Mouse (Mus musculus) limb, embryonic 13.5 days (tissue): ENCODE measurements at regions not wholly inside any gene's neighbourhood (a gene's known extent, or its start where the extent isn't known, plus 50 kb on each side); places are given as distances from the start of the nearest gene placed in this dataset.

Source experiments
- ATAC-seq: fragments of 200-750 bp; cut with Nextera tagmentation; 2 replicates; pipeline ENCODE4 v1.8.0; 2017; ENCODE audit warnings: low read depth, moderate number of reproducible peaks, moderate TSS enrichment; ENCODE audit not compliant: low FRiP score
- H3K27ac ChIP-seq: fragments of 300-500 bp; sonication (generic); 2 replicates; pipeline ENCODE4 v1.5.1; 2015; ENCODE audit warnings: inconsistent platforms, mild to moderate bottlenecking, moderate library complexity
- H3K27me3 ChIP-seq: fragments of 300-500 bp; sonication (generic); 2 replicates; pipeline ENCODE4 v1.6.1; 2015; ENCODE audit warnings: mild to moderate bottlenecking, inconsistent platforms
- H3K36me3 ChIP-seq: fragments of 300-500 bp; sonication (generic); 2 replicates; pipeline ENCODE4 v1.6.1; 2015; ENCODE audit warnings: inconsistent platforms, mild to moderate bottlenecking, moderate library complexity
- H3K4me1 ChIP-seq: fragments of 300-500 bp; sonication (generic); 2 replicates; pipeline ENCODE4 v1.6.1; 2015; ENCODE audit warnings: inconsistent platforms
- H3K4me2 ChIP-seq: fragments of 300-500 bp; sonication (generic); replicated peaks from 2 replicates; pipeline ENCODE4 v1.6.1; 2015; ENCODE audit warnings: inconsistent platforms, mild to moderate bottlenecking, moderate library complexity
- H3K4me3 ChIP-seq: fragments of 300-500 bp; sonication (generic); 2 replicates; pipeline ENCODE4 v1.5.1; 2015; ENCODE audit warnings: moderate library complexity, mild to moderate bottlenecking, inconsistent platforms
- H3K9ac ChIP-seq: fragments of 300-500 bp; sonication (generic); 2 replicates; pipeline ENCODE4 v1.6.1; 2015; ENCODE audit warnings: mild to moderate bottlenecking, inconsistent platforms
- H3K9me3 ChIP-seq: fragments of 300-500 bp; sonication (generic); 2 replicates; pipeline ENCODE4 v1.6.1; 2016; ENCODE audit warnings: inconsistent platforms
- WGBS: fragments of 180-500 bp; shearing (Covaris S2); methylation state at CpG from one replicate; pipeline ENCODE4 v1.1.7; 2015; 5-methylcytosine and 5-hydroxymethylcytosine counted together

DNA sequence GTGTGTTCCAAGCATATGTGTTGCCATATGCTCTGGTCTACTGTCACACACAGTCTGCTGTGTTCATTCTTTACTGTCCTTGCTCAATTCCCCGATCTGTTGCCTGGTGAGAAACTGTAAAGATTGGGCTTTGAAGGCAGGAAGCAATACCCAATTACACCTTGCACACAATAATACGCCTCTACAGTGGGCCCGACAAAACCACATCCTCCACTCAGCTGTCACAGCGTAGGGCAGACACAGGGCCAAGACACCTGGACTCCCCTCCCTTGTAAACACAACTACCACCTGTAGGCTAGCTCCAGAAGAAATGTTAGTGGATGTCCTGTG, 163.0 kb upstream of the Lef1 start:
- Histone ChIP-seq H3K36me3 (no peaks in the 10 kb centered on the region), H3K4me3 (no peak overlapping the region), H3K4me2 (no peak overlapping the region), H3K4me1 (peaks cover 25% of the 10 kb centered on the region), H3K9ac (no peak overlapping the region), H3K27ac (no peak overlapping the region), H3K27me3 (no peaks in the 10 kb centered on the region), H3K9me3 (no peaks in the 10 kb centered on the region)
- ATAC-seq, result no peak
- 63% methylated on average over 4 of the region's 4 CpGs for WGBS

DNA sequence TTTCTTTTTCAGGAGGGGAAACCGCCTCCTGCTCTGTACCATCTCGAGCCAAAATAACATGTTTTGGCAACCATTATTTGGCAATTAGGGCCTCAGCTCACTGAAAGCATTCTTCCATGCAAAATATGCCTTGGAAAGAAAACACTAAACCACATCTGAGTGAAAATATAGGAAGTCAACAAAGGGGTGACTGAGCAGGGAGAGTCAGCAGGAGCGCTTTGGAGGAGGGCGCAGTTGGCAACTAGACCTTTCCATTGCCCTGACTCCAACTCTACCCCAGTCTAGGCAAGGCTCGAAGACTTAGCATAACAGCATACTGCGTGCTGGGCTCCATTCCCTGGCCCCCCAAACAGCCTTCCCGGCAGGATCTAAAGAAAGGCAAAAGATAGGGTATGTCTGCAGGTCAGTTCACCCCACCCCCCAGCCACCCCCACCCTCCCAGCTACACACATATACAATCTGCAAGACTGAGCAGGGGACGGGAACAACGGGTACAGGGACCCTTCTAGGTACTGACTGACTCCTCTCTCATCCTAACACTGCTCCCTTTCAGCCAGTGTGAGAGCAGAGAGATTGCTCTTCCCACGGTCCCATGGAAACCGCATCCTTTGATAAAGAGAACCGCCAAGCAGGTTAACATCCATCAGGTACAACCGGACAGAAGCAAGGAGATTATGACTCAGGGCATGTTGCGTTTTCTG, 163.5 kb upstream of the Lef1 start:
- no peak for ATAC-seq
- 70% methylated on average over 14 of the region's 14 CpGs for WGBS
- no peaks in the 10 kb centered on the region for H3K27me3 ChIP-seq
- H3K4me3 ChIP-seq, result peak overlapping the region; percentile 39
- H3K9ac ChIP-seq, result no peak overlapping the region
- H3K4me1 ChIP-seq, result peaks cover 25% of the 10 kb centered on the region
- peak overlapping the region; percentile 74 for H3K4me2 ChIP-seq
- H3K9me3 ChIP-seq, result no peaks in the 10 kb centered on the region
- no peak overlapping the region for H3K27ac ChIP-seq
- no peaks in the 10 kb centered on the region for H3K36me3 ChIP-seq

DNA sequence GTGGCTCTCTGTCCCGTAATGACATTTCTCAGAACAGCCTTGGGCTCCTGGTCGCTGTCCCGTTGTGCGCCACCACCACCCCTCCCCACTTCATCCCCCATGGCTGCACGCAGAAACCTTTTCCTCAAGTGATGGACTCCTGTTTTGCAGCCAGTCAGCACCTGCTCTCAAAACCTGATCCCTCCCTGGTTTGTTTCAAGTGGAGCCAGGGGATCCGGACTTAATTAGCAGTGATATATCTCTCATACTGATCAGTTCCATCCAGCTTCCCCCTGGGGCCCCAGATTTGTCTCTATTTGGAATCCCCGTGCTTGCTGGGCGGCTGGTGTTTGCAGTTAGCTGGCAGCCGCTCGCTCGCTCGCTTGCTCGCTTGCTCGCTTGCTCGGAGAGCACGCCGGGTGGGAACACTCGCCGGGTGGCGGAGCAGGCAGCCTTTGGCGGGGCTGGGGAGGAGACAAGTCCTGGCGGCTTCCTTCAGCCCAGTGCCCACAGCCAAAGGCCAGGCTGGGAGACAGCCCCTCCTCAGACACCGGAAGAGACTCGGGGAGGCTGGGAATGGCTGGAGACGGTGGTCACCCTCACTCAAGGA, 164.3 kb upstream of the Lef1 start:
- peak overlapping the region; percentile 74 for H3K4me2 ChIP-seq
- peaks cover 25% of the 10 kb centered on the region for H3K4me1 ChIP-seq
- under 1% methylated on average over 25 of the region's 25 CpGs for WGBS
- peak overlapping the region; percentile 39 for H3K4me3 ChIP-seq
- peak overlapping the region; percentile 80; the same call in 1 of the 2 replicates for H3K27ac ChIP-seq
- H3K9me3 ChIP-seq, result no peaks in the 10 kb centered on the region
- H3K36me3 ChIP-seq, result no peaks in the 10 kb centered on the region
- no peaks in the 10 kb centered on the region for H3K27me3 ChIP-seq
- peak overlapping the region; percentile 72 for H3K9ac ChIP-seq
- peak; percentile 67; the same call in 1 of the 2 replicates for ATAC-seq

DNA sequence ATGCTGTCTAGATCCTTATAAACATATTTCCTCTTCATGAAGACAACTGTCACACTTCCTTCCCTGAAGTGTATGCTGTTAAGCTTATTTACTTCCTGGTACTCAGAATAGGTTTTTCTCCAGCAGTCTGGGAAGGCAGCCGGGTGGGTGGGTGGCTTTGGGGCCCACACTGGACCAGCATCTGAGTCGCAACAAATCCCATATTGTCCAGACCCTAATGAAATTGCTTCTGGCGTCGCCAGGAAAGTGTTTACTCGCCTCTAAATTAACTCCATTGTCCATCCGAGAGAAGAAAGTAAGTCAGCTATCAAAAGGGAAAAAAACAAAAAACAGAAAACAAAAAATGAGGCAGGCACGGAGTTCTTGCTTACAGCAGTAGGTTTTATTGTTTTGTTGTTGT, 164.9 kb upstream of the Lef1 start:
- Histone ChIP-seq H3K9me3 (no peaks in the 10 kb centered on the region), H3K4me3 (peak overlapping the region; percentile 39), H3K27ac (no peak overlapping the region), H3K9ac (no peak overlapping the region), H3K4me2 (peak overlapping the region; percentile 74), H3K4me1 (peaks cover 25% of the 10 kb centered on the region), H3K27me3 (no peaks in the 10 kb centered on the region), H3K36me3 (no peaks in the 10 kb centered on the region)
- no peak for ATAC-seq
- WGBS, result 9% methylated on average over 7 of the region's 7 CpGs

DNA sequence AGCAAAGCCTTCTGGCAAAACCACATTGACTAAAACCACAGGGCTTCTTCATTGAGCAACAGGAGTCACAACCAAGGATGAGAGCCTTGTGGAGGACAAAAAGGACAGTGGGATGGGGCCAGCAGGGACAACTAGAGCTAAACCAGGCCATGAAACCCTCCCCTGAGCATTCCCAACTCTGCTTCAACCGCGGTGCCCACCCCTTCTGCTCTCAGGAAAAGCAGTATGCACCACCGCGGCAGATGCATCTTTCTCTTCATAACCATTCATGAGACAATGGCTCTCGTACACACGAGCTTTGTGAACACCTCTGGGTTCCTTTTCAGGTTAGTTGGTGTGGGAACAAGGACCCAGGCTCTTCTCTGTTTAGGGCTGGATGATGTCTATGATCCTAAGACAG, 166.0 kb upstream of the Lef1 start:
- Histone ChIP-seq H3K27me3 (no peaks in the 10 kb centered on the region), H3K4me3 (no peak overlapping the region), H3K4me1 (peaks cover 25% of the 10 kb centered on the region), H3K36me3 (no peaks in the 10 kb centered on the region), H3K27ac (no peak overlapping the region), H3K4me2 (no peak overlapping the region), H3K9ac (no peak overlapping the region), H3K9me3 (no peaks in the 10 kb centered on the region)
- ATAC-seq, result no peak
- 94% methylated on average over 6 of the region's 6 CpGs for WGBS

DNA sequence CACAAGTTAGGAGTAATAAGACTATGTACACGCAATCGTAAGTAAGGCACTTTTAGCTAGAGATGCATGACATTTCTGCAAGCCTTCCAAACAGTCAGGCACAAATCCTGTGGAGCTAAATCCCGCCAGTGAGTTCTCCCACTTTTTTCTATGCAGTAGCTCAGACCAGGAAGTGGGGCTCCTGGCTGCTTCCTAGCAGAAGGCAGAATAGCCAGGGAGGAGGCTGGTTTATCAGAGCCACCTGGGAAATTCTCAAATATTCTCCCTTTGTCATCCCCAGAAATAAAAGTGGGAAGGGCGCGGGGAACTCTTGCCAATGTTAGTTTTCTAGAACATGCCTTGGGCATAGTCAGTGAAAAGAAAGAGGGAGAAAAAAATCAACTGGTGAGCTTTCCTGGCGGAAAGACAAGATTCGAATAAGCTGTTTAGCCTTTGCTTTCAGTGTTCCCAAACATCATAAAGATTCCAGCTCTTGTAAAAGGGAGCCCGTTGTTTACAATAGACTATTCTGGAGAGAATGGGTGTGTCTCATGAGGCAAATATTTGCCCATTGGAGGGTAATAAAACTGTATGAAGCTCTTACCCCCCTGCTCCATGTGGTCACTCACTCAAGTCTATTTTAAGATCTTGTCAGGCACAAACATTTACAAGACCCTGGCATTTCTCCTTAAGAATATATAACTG, 167.2 kb upstream of the Lef1 start:
- no peak for ATAC-seq
- Histone ChIP-seq H3K9me3 (no peaks in the 10 kb centered on the region), H3K4me1 (peaks cover 25% of the 10 kb centered on the region), H3K36me3 (no peaks in the 10 kb centered on the region), H3K9ac (no peak overlapping the region), H3K27ac (no peak overlapping the region), H3K27me3 (no peaks in the 10 kb centered on the region), H3K4me2 (no peak overlapping the region), H3K4me3 (no peak overlapping the region)
- WGBS, result 64% methylated on average over 8 of the region's 8 CpGs

DNA sequence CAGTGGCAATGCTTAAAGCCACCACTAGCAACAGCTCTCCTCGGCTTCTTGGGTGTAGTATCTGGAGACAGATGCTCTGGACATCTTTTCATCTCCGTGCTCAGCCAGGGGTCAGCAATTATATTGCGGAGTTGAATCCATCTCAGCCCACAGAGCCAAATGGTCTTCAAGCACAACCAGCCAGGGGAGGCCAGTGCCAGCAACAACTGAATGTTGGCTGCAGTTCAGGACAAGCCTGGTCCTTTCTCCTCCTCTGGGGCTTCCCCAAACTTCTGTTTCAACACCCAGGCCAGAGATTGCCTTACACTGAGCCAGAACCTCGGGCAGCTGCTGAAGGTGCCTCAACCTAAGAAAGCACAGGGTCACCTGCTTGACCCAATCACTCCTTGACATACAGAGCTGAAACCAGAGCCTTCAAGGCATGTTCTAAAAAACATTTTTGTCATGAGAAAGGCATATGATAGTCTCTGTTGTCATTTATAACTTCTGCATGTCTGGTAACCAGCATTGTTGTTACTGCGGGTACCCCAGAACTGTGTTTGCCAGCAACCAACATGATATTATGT, 169.9 kb upstream of the Lef1 start:
- H3K27ac ChIP-seq, result no peak overlapping the region
- H3K4me2 ChIP-seq, result no peak overlapping the region
- H3K4me3 ChIP-seq, result no peak overlapping the region
- no peaks in the 10 kb centered on the region for H3K36me3 ChIP-seq
- 0 out of 2 replicates have a peak, but pooled peaks have one; percentile 44 for ATAC-seq
- peaks cover 4% of the 10 kb centered on the region; the same call in 1 of the 2 replicates for H3K27me3 ChIP-seq
- peaks cover 24% of the 10 kb centered on the region for H3K4me1 ChIP-seq
- WGBS, result 67% methylated on average over 5 of the region's 5 CpGs
- no peaks in the 10 kb centered on the region for H3K9me3 ChIP-seq
- H3K9ac ChIP-seq, result no peak overlapping the region

DNA sequence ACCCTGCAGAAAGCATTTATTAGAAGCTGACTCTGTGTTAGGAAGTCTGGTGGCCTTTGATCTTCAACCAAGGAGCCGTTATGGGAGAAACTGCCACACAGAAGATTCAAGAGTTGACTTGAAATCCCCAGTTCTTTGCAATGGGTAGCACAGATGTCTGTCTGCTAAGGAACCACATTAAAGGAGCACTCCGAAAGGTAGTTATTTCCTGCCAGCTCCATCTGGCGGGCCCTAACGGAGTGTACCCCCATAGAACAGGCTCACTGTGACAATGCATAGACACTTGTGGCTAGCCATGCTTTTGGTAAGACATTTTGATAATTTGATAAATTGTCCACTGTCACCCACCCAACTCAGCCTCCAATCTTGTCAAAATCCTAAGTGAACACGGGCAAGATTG, 173.3 kb upstream of the Lef1 start:
- no peaks in the 10 kb centered on the region for H3K9me3 ChIP-seq
- peaks cover 23% of the 10 kb centered on the region for H3K4me1 ChIP-seq
- peaks cover 4% of the 10 kb centered on the region; the same call in 1 of the 2 replicates for H3K27me3 ChIP-seq
- WGBS, result 39% methylated on average over 5 of the region's 5 CpGs
- ATAC-seq, result no peak
- no peak overlapping the region; the same call in 1 of the 2 replicates for H3K27ac ChIP-seq
- no peaks in the 10 kb centered on the region for H3K36me3 ChIP-seq
- no peak overlapping the region for H3K4me3 ChIP-seq
- H3K4me2 ChIP-seq, result no peak overlapping the region
- H3K9ac ChIP-seq, result no peak overlapping the region

DNA sequence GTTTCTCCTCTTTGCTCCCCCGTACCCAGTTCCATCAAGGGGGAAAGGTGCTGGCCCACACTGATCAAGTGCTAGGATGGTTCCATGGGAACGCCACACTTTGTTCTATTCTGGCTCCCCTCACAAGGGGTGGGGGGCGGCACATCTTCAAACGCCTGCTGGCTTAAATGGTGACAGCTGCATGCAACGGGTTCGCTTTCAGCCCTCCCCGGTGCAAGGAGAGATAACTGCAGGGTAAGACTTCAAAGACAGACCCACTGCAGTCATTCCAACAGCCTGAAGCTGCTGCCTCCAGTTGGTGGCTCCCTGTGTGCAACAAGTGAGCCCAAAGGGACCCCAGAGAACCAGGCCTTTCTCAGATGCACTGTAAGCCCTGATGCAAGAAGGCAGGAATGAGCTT, 173.9 kb upstream of the Lef1 start:
- H3K4me3 ChIP-seq, result no peak overlapping the region
- H3K4me2 ChIP-seq, result no peak overlapping the region
- H3K4me1 ChIP-seq, result peaks cover 23% of the 10 kb centered on the region
- WGBS, result 24% methylated on average over 7 of the region's 7 CpGs
- H3K9me3 ChIP-seq, result no peaks in the 10 kb centered on the region
- H3K27me3 ChIP-seq, result peaks cover 4% of the 10 kb centered on the region; the same call in 1 of the 2 replicates
- no peak overlapping the region; the same call in 1 of the 2 replicates for H3K27ac ChIP-seq
- peak; percentile 38; the same call in 1 of the 2 replicates for ATAC-seq
- H3K36me3 ChIP-seq, result no peaks in the 10 kb centered on the region
- no peak overlapping the region for H3K9ac ChIP-seq

DNA sequence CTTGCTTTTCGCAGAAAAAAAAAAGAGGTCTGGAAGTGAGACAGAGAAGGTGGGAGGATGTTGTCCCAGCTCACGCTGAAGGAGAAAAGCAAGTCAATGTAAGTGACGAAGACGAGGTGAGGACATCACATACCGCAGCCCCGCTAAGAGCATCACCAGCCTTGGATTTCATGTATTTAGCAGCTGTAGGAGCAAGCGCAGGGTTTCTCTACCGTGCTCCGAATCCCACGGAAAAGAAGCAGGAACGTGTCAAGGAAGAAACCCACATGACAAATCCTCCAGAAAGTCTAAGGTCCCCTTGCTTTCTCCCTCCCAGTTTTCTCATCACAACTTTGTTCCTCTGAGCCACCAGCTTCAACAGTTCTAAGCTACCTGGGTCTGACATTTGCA, 174.3 kb upstream of the Lef1 start:
- peaks cover 23% of the 10 kb centered on the region for H3K4me1 ChIP-seq
- no peak for ATAC-seq
- no peak overlapping the region for H3K4me3 ChIP-seq
- H3K36me3 ChIP-seq, result no peaks in the 10 kb centered on the region
- peak overlapping the region; percentile 19; the same call in 1 of the 2 replicates for H3K4me2 ChIP-seq
- peaks cover 4% of the 10 kb centered on the region; the same call in 1 of the 2 replicates for H3K27me3 ChIP-seq
- H3K27ac ChIP-seq, result no peak overlapping the region; the same call in 1 of the 2 replicates
- H3K9me3 ChIP-seq, result no peaks in the 10 kb centered on the region
- WGBS, result 54% methylated on average over 11 of the region's 11 CpGs
- no peak overlapping the region for H3K9ac ChIP-seq

DNA sequence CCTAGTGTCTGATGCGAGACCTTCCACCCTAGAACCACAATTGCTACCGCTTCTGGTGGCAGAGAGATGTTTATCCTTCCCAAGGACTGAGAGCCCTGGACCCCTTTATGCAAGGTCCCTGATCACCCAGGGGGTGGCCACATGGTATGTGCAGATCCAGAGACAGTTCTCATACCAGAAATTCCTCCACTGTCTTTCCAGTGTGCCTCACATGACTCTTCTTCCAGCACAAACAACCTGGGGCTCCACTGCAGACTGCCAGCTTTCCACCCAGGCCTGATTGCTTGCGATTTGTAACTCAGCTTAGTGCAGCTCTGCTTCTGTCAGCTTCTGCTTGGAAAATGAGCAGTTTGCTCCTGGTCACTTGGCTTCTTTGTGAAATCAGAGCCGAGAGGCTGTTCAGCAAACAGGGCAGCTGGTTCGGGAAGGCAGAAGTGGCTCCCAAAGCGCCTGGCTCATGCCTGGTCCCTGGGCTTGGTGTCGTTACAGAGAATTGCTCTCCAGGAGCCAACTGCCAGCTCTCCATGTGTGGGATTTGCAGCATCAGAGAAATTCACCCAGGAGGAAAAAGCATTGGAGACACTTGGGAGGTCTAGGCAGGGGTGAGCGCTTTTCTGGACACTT, 174.9 kb upstream of the Lef1 start:
- 38% methylated on average over 8 of the region's 8 CpGs for WGBS
- peak overlapping the region; percentile 19; the same call in 1 of the 2 replicates for H3K4me2 ChIP-seq
- H3K27me3 ChIP-seq, result peaks cover 4% of the 10 kb centered on the region; the same call in 1 of the 2 replicates
- H3K36me3 ChIP-seq, result no peaks in the 10 kb centered on the region
- peak overlapping the region; percentile 33 for H3K27ac ChIP-seq
- no peak overlapping the region for H3K9ac ChIP-seq
- peak; percentile 49 for ATAC-seq
- no peak overlapping the region for H3K4me3 ChIP-seq
- H3K4me1 ChIP-seq, result peaks cover 23% of the 10 kb centered on the region
- no peaks in the 10 kb centered on the region for H3K9me3 ChIP-seq

DNA sequence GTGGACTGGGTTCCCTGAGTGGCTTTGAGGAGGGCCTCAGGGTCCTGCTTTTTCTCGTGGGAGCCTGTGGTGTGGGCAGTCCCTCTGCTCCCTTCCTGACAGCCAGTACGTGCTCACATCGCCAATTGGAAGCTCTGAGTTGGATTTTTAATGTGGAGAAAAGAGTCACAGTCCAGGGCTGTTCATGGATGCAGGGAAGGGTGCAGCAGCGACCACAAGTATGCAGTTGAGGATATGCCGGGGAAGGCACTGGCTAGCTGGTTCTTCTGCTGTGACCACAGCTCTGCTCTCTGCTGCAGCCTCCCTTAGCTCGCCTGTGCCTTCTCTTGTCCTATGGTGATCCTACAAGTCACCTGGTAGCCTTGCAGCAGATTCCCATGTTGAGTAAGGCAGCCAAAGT, 177.5 kb upstream of the Lef1 start:
- H3K4me2 ChIP-seq, result no peak overlapping the region
- no peak overlapping the region for H3K27ac ChIP-seq
- peaks cover 4% of the 10 kb centered on the region; the same call in 1 of the 2 replicates for H3K27me3 ChIP-seq
- 61% methylated on average over 6 of the region's 6 CpGs for WGBS
- no peak overlapping the region for H3K4me3 ChIP-seq
- no peak for ATAC-seq
- H3K4me1 ChIP-seq, result peaks cover 28% of the 10 kb centered on the region
- H3K36me3 ChIP-seq, result no peaks in the 10 kb centered on the region
- H3K9ac ChIP-seq, result no peak overlapping the region
- no peaks in the 10 kb centered on the region for H3K9me3 ChIP-seq
